Mouse (Mus musculus): Measurements from ENCODE around the gene Zfp157. TPM values are rescaled to one million over a fixed set of nuclear protein-coding genes. Genes with fewer than 3 reads are reported as not detected.
"Not testable (repeated sequence)": the region's sequence is repeated elsewhere in the genome, so short reads cannot be mapped to it uniquely, and the experiment has no call there.

The Zfp157 gene
- polyA plus RNA-seq (2012), result 0.01 TPM in 1 of 2 replicates, not detected in the other

DNA sequence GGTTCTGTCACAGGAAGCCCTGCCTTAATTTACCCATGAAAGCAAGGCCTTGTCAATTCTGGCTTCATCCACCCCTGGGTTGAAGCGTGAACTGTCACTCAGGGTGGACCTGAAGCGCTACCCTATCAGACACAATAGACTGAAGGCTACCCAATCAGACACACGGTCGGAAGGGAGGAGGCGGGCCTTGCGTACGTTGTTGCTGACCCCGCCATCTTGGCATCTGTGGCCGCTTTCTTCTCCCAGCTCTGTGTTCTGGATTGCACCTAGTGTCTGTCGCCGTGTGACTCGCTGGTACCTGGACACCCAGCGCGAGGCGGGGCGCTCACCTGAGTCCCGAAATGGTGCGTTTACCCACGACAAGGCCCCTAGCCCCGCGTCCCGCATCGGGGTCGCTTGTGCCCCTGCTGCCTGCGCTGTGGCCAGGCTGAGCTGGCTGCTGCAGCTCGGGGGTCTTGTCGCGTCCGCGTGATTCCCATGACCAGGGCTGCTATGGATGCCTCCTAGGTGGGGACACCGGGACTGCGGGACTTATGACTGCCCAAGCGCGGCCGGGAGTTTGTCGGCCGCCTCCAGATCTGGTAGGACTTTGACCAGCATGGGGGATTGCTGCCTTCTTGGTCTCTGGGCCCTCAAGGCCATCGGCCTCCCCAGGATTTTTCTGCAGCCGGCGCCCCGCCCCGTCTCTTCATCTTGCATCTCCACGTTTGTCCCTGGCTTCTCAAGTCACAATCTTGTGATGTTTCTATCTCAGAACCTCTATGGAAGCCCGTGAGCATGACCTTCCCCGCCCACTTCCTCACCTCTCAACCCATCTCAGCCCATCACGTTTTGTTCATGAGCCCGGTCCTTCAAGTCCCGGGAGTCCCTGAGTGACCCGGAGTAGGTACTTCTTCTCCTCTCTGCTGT, at the start of gene Zfp157:
TSS of gene Zfp157 (plus strand) at position 183 of the 909 bp plus-strand sequence.
- TF ChIP-seq GATA1 (IDR thresholded peaks at IDR 0.05; ENCODE audit: low read length) (no peak), TAL1 (IDR thresholded peaks at IDR 0.05; ENCODE audit: low read length) (no peak)
- peak within 1 kb of the TSS; percentile 87 for H3K4me3 ChIP-seq (replicated peaks)
- peaks cover 23% of the 10 kb centered on the region for H3K4me1 ChIP-seq (ENCODE audit: control insufficient read depth)

DNA sequence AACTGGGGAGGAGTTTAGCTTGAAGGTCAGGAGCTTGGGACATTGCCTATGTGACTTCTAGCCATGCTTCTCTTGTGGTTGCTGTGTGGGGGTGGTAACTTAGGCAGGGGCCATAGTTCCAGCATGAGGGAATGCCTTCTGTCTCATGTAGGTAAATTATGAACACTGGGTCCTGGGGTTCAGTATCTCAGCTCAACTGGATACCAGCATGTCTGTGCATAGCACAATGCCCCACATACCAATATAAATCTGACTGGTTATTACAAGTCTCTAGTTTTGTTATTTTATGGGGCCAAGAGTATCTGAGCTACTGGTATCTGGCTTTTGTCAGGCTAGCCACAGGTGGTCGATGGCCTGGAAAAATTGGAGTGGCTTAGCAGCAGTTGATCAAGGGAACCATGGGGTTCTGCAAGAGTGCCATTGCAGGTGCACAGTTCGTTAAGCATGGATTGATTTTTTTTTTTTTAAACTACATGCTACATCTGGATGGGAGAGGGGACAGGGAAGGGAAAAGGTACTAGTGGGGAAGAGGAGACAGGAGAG, 43.4 kb upstream of the Zfp157 start:
- H3K9me3 ChIP-seq (ENCODE audit: control insufficient read depth, low read length), result no peaks in the 10 kb centered on the region
- no peaks in the 10 kb centered on the region for H3K36me3 ChIP-seq (ENCODE audit: control insufficient read depth)
- H3K4me1 ChIP-seq (ENCODE audit: control insufficient read depth), result no peaks in the 10 kb centered on the region
- no peaks in the 10 kb centered on the region for H3K27me3 ChIP-seq (ENCODE audit: control insufficient read depth)
- no peak overlapping the region for H3K4me3 ChIP-seq (replicated peaks)
- TF ChIP-seq GATA1 (IDR thresholded peaks at IDR 0.05; ENCODE audit: low read length), result no peak
- no peak for TF ChIP-seq TAL1 (IDR thresholded peaks at IDR 0.05; ENCODE audit: low read length)

More for the DNA sequence above, at the start of gene Zfp157:
- no peaks in the 10 kb centered on the region for H3K9me3 ChIP-seq (ENCODE audit: control insufficient read depth, low read length)
- no peaks in the 10 kb centered on the region for H3K27me3 ChIP-seq (ENCODE audit: control insufficient read depth)
- peaks cover 18% of the 10 kb centered on the region for H3K36me3 ChIP-seq (ENCODE audit: control insufficient read depth)

DNA sequence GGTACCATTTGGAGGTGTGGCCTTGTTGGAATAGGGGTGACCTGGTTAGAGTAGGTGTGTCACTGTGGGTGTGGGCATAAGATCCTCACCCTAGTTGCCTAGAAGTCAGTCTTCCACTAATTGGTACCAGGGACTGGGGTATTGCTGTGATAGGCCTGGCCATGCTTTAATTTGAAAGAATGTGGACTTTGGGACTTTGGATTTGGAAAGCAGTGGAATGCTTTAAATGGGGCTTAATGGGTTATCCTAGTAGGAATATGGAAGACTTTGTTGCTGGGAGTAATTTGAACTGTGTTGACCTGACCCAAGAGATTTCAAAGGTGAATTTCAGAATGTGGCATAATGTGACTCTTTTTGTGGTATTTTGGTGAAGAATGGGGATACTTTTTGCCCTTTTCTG, 40.8 kb upstream of the Zfp157 start:
- not testable (repeated sequence) for H3K4me1 ChIP-seq (ENCODE audit: control insufficient read depth); H3K36me3 ChIP-seq (ENCODE audit: control insufficient read depth); H3K4me3 ChIP-seq (replicated peaks); H3K27me3 ChIP-seq (ENCODE audit: control insufficient read depth); H3K9me3 ChIP-seq (ENCODE audit: control insufficient read depth, low read length)

DNA sequence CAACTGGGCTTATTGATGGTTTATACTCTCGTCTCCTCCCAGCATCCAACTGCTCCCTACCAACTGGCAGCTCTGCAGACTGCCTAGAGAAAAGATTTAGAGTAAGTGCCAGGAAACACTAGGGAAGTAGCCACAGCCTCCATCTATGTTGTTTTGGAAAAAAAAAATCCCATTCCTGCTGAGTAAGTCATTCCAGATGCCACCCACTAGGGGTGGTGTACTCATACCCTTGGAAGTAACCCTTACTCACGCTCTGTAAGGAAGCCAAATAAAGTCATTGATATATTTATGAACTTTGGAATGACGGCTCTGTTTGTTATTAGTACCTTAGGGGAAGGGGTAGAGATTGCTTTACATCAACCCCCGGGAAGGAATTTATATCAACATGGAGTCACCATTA, 17.1 kb downstream of the Zfp157 start:
- H3K27me3 ChIP-seq (ENCODE audit: control insufficient read depth), result no peaks in the 10 kb centered on the region

DNA sequence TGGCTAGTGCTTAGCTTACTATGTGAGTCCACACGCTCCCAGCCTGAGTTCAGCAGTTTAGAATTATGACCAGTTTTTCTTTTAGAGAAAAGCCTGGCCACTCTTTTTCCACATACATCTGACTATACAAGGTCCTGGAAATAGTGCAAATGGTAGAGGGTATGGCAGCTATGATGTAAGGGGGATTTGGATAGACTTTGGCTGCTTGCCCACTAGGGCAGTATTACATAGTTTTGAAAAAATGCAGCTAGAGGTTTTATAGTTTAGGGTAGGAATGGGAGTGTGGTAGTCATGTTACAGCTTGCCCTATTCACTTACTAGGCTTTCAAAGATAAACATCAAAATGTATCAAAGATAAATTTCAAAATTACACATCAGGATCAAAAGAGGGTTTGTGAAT, 17.8 kb downstream of the Zfp157 start:
- Histone ChIP-seq H3K27me3 (ENCODE audit: control insufficient read depth) (no peaks in the 10 kb centered on the region), H3K36me3 (ENCODE audit: control insufficient read depth) (peaks cover 40% of the 10 kb centered on the region), H3K4me3 (replicated peaks) (no peak overlapping the region), H3K4me1 (ENCODE audit: control insufficient read depth) (no peaks in the 10 kb centered on the region), H3K9me3 (ENCODE audit: control insufficient read depth, low read length) (peaks cover 32% of the 10 kb centered on the region)
- TF ChIP-seq GATA1 (IDR thresholded peaks at IDR 0.05; ENCODE audit: low read length), result no peak
- TF ChIP-seq TAL1 (IDR thresholded peaks at IDR 0.05; ENCODE audit: low read length), result no peak

More for the DNA sequence above, 17.1 kb downstream of the Zfp157 start:
- peaks cover 32% of the 10 kb centered on the region for H3K9me3 ChIP-seq (ENCODE audit: control insufficient read depth, low read length)
- H3K4me3 ChIP-seq (replicated peaks), result no peak overlapping the region
- no peaks in the 10 kb centered on the region for H3K4me1 ChIP-seq (ENCODE audit: control insufficient read depth)
- TF ChIP-seq TAL1 (IDR thresholded peaks at IDR 0.05; ENCODE audit: low read length) (no peak), GATA1 (IDR thresholded peaks at IDR 0.05; ENCODE audit: low read length) (no peak)
- peaks cover 40% of the 10 kb centered on the region for H3K36me3 ChIP-seq (ENCODE audit: control insufficient read depth)

DNA sequence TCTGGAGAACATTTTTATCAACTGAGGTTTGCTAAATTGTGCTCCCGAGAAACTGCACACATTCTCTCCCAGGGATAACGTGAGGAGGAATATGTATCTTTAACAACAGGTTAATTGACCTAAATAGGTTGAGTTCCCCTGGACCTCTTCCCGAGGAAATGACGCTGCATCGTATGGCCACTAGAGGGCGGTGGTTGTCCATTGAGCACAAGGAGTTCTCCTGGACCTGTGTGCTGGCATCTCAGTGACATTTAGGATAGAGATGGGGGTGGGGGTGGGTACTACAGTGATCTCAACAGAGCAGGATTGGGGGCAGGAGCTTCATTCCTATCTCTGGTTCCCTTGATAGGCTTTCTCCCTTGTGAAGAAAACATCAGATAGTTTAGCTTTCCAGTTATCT, 32.3 kb downstream of the Zfp157 start:
- Histone ChIP-seq H3K4me1 (ENCODE audit: control insufficient read depth) (no peaks in the 10 kb centered on the region), H3K9me3 (ENCODE audit: control insufficient read depth, low read length) (no peaks in the 10 kb centered on the region), H3K36me3 (ENCODE audit: control insufficient read depth) (no peaks in the 10 kb centered on the region), H3K4me3 (replicated peaks) (no peak overlapping the region), H3K27me3 (ENCODE audit: control insufficient read depth) (no peaks in the 10 kb centered on the region)
- TF ChIP-seq TAL1 (IDR thresholded peaks at IDR 0.05; ENCODE audit: low read length) (no peak), GATA1 (IDR thresholded peaks at IDR 0.05; ENCODE audit: low read length) (no peak)

DNA sequence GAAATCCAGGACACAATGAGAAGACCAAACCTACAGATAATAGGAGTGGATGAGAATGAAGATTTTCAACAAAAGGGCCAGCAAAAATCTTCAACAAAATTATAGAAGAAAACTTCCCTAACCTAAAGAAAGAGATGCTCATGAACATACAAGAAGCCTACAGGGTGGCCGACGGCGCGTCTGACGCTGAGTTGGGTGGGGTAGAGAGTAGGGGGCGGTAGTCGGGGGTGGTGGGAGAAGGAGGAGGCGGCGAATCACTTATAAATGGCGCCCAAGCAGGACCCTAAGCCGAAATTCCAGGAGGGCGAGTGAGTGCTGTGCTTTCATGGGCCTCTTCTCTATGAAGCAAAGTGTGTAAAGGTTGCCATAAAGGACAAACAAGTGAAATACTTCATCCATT, 63.3 kb downstream of the Zfp157 start:
- H3K4me3 ChIP-seq (replicated peaks); H3K36me3 ChIP-seq (ENCODE audit: control insufficient read depth); H3K4me1 ChIP-seq (ENCODE audit: control insufficient read depth); H3K27me3 ChIP-seq (ENCODE audit: control insufficient read depth); H3K9me3 ChIP-seq (ENCODE audit: control insufficient read depth, low read length): not testable (repeated sequence)

Other genes with a start within 250 kb of the Zfp157 start
- gene Mblac1, start 247.2 kb upstream of the Zfp157 start, polyA plus RNA-seq (2012), result 0.12 and 0.31 TPM in 2 replicates
- not detected in 2 replicates for gene Nxpe5, start 215.6 kb upstream of the Zfp157 start, polyA plus RNA-seq (2012)
- 2.2 and 2.3 TPM in 2 replicates for gene Lamtor4, start 186.0 kb upstream of the Zfp157 start, polyA plus RNA-seq (2012)
- gene BC037034, start 177.4 kb upstream of the Zfp157 start, polyA plus RNA-seq (2012), result 2.4 and 2.9 TPM in 2 replicates
- gene Gal3st4, start 168.6 kb upstream of the Zfp157 start, polyA plus RNA-seq (2012), result not detected in 2 replicates
- not detected in 2 replicates for gene Gm43720, start 161.5 kb upstream of the Zfp157 start, polyA plus RNA-seq (2012)
- gene Gpc2, start 161.5 kb upstream of the Zfp157 start, polyA plus RNA-seq (2012), result 0.06 and 0.07 TPM in 2 replicates
- 3.2 and 4.9 TPM in 2 replicates for gene Stag3, start 161.2 kb upstream of the Zfp157 start, polyA plus RNA-seq (2012)
- not detected in 2 replicates for gene Pvrig, start 99.5 kb upstream of the Zfp157 start, polyA plus RNA-seq (2012)
- gene 1700123K08Rik, start 123.2 kb downstream of the Zfp157 start, polyA plus RNA-seq (2012), result not detected in 2 replicates
- 0.05 and 0.06 TPM in 2 replicates for gene Zfp68, start 178.3 kb downstream of the Zfp157 start, polyA plus RNA-seq (2012)
- 0.01 and 0.03 TPM in 2 replicates for gene A430033K04Rik, start 181.4 kb downstream of the Zfp157 start, polyA plus RNA-seq (2012)